Mouse (Mus musculus): Measurements from ENCODE around the gene RPS10-NUDT3.
A peak's percentile ranks its signal among the peaks of the same experiment; 100 is the strongest.

RPS10-NUDT3 gene

GRCm38 (mm10) chr17:27554062-27554960 is 80.7 kb downstream of the RPS10-NUDT3 start:
- DNase-seq (ENCODE audit: low read depth, low spot score): no peak

GRCm38 (mm10) chr17:27552215-27553201 is 82.5 kb downstream of the RPS10-NUDT3 start:
- no peak for DNase-seq (ENCODE audit: low read depth, low spot score)

- no peak for DNase-seq (ENCODE audit: low read depth, low spot score)
Observed at GRCm38 (mm10) chr17:27551393-27551940, 83.6 kb downstream of the RPS10-NUDT3 start.

- no peak for DNase-seq (ENCODE audit: low read depth, low spot score)
Observed at GRCm38 (mm10) chr17:27549234-27549633, 85.8 kb downstream of the RPS10-NUDT3 start.

- DNase-seq (ENCODE audit: low read depth, low spot score): no peak
Observed at GRCm38 (mm10) chr17:27547253-27547868, 87.7 kb downstream of the RPS10-NUDT3 start.

GRCm38 (mm10) chr17:27546574-27547085 is 88.4 kb downstream of the RPS10-NUDT3 start:
- no peak for DNase-seq (ENCODE audit: low read depth, low spot score)

GRCm38 (mm10) chr17:27545991-27546390 is 89.0 kb downstream of the RPS10-NUDT3 start:
- DNase-seq (ENCODE audit: low read depth, low spot score): no peak

GRCm38 (mm10) chr17:27544551-27544950 is 90.5 kb downstream of the RPS10-NUDT3 start:
- no peak for DNase-seq (ENCODE audit: low read depth, low spot score)

- no peak for DNase-seq (ENCODE audit: low read depth, low spot score)
Observed at GRCm38 (mm10) chr17:27541984-27542383, 93.0 kb downstream of the RPS10-NUDT3 start.

GRCm38 (mm10) chr17:27541261-27541660 is 93.8 kb downstream of the RPS10-NUDT3 start:
- no peak for DNase-seq (ENCODE audit: low read depth, low spot score)

GRCm38 (mm10) chr17:27534718-27535117 is 100.3 kb downstream of the RPS10-NUDT3 start:
- DNase-seq (ENCODE audit: low read depth, low spot score): peak; percentile 79

- DNase-seq (ENCODE audit: low read depth, low spot score): no peak
Observed at GRCm38 (mm10) chr17:27533354-27533753, 101.7 kb downstream of the RPS10-NUDT3 start.

GRCm38 (mm10) chr17:27532095-27532494 is 102.9 kb downstream of the RPS10-NUDT3 start:
- no peak for DNase-seq (ENCODE audit: low read depth, low spot score)
